Mouse (Mus musculus): ENCODE data around the gene Ptprn. TPM values are rescaled to one million over a fixed set of nuclear protein-coding genes. Genes with fewer than 3 reads are reported as not detected.

The Ptprn gene
- polyA plus RNA-seq (2012; rRNA removed) = 0.14 and 0.23 TPM in 2 replicates

DNA sequence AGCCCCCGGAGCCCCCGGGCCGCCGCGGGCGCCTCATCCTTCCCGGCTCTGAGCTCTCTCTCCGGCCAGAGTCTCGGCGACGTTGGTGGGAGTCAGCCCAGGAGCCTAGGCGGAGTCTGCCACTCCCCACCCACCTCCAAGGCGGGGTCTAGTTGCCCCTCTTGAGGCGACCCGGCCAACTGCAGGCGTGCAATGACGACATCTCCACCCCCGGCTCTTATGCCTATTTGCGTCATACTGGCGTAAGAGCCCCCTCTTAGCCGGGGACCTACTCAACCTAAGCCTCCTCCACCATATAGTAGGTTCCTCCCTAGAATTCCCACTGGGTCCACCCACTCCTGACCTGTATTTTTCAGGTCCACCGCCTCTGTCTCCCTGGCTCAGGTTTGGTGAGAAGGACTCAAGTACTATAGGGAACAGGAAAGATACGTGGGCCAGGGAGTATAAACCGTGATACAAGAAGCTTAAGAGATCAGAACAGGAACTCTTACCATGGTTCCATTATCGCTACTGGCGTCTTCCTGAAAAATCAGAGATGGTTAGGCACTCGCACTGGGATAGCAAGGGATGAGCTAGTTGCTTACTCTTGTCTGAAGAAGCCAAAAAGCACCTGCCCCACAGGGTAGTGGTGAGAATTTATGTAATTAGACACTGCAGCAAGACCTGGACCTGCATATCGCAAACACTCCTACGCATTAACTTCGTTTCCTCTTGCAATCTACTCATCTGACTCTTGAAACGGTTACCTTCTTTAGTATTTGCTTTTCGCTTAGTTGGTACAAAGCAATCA is at the start of gene Ptprn:
Gene Ptprn (minus strand): TSS at position 412 of the 790 bp plus-strand sequence.

DNA sequence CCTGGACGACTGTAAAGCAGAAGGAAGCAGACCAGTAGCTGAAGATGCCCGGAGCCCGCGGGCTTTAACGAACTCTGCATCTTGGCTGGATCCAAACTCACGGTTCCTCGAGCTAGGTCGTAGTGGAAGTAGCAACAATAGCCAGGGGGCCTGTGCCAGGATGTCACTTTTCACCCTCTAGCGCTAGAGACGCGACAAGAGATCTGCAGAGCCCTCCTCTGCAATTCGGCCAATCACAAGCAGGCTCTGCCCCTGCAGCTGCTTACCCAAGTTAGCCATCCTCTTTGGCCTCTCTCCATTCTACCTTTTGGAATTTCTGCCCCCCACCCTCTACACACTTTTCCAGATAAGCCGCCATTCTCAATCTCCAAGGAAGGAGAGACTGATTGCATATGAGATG is 13.9 kb upstream of the Ptprn start, which contains the start of gene Resp18:
Gene Resp18 (minus strand): TSS at position 188 of the 400 bp plus-strand sequence.

GRCm38 (mm10) chr1:75236117-75237050 is 27.9 kb downstream of the Ptprn start, which contains the start of gene Dnajb2:
Gene Dnajb2, plus strand, starts transcription at chr1:75236406.

GRCm38 (mm10) chr1:75231664-75232152 is 32.6 kb downstream of the Ptprn start, which contains the start of gene A630095N17Rik:
Gene A630095N17Rik, minus strand, starts transcription at chr1:75232102.

DNA sequence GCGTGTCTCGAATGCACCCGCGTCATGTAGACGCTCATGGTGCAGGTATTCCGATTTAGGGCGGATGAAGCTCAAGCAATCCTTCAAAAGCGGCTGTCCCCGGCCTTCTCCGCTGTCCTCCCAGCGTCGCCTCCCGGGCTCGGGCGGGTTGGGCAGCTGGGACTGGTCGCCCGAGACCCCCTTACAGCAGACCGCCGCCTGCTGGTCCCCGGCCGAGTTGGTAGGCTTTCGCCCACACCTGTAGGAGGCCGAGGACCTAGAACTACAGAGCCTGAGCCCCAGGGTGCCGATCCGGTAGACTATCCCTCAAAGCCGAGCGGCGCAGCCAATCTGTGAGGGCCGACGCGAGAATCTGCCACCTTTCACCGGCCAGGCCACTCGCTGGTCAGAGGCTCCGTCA is 44.8 kb downstream of the Ptprn start, which contains the start of gene Tuba4a:
Gene Tuba4a (minus strand): TSS at position 335 of the 400 bp plus-strand sequence.

DNA sequence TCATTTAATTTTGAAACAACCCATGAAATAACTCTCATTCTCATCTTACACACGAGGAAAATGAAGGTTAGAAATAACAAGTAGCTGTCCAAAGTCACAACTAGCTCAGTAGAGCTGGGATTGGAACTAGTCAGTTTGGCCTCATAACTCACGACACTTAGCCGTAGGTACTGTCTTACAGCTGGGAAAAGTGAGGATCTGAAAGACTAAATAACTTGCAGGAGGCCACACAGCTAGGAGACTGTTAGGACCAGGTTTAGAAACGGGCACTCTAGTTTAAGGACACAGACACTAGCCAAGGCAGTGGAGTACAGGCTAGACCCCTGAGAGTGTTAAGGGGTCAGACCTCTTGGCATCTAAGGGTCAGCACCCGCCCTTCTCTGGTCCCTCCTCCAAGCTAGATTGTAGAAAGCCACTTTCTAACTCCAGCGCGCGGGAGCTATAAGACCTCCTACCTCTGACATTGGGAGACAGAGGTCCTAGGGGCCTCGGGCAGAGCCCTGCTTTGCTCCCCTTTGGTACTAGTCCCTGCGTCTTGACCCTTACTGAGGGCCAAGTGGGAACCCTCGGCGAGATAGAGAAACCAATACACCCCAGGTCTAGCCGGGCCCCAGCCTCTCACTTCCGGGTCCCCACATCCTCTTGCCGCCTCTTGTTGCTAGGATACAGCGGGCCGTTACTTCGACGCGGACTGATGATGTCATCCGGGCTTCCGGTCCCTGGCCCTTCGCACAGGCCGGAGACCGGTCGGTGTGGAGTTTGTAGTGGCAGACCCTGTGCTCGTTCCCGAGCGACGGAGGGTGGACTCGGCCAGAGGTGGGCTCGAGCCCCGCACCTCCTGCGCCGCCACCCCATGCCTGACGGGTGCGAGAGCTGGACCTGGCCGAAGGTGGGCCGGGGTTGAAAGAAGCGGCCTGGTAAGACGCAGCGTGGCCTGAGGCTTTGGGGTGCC is 53.9 kb downstream of the Ptprn start, which contains the start of the genes Glb1l and Stk16:
Gene Glb1l (minus strand): TSS at position 678 of the 952 bp plus-strand sequence.
Gene Stk16 (plus strand): TSS at position 703 of the 952 bp plus-strand sequence.

Other genes with a start within 250 kb of the Ptprn start
- 1.7 and 1.8 TPM in 2 replicates for gene Nhej1, start 139.3 kb downstream of the Ptprn start, polyA plus RNA-seq (2012; rRNA removed)
- gene Slc23a3, start 130.6 kb downstream of the Ptprn start, polyA plus RNA-seq (2012; rRNA removed) = 0.96 and 1.4 TPM in 2 replicates
- gene Cnppd1, start 121.8 kb downstream of the Ptprn start, polyA plus RNA-seq (2012; rRNA removed) = 30.8 and 36.1 TPM in 2 replicates
- 49.3 and 56.0 TPM in 2 replicates for gene Retreg2, start 121.7 kb downstream of the Ptprn start, polyA plus RNA-seq (2012; rRNA removed)
- 34.6 and 37.6 TPM in 2 replicates for gene Zfand2b, start 95.9 kb downstream of the Ptprn start, polyA plus RNA-seq (2012; rRNA removed)
- 34.5 and 41.1 TPM in 2 replicates for gene Abcb6, start 84.1 kb downstream of the Ptprn start, polyA plus RNA-seq (2012; rRNA removed)
- gene Ankzf1, start 72.4 kb downstream of the Ptprn start, polyA plus RNA-seq (2012; rRNA removed) = 8.0 and 8.3 TPM in 2 replicates
- gene Atg9a, start 72.3 kb downstream of the Ptprn start, polyA plus RNA-seq (2012; rRNA removed) = 15.8 and 16.8 TPM in 2 replicates
- 4.6 and 4.7 TPM in 2 replicates for gene Glb1l, start 53.7 kb downstream of the Ptprn start, polyA plus RNA-seq (2012; rRNA removed)
- gene Stk16, start 53.7 kb downstream of the Ptprn start, polyA plus RNA-seq (2012; rRNA removed) = 81.9 and 89.8 TPM in 2 replicates
- 98.6 and 185 TPM in 2 replicates for gene Tuba4a, start 44.6 kb downstream of the Ptprn start, polyA plus RNA-seq (2012; rRNA removed)
- gene A630095N17Rik, start 32.4 kb downstream of the Ptprn start, polyA plus RNA-seq (2012; rRNA removed) = not detected in 2 replicates
- gene Dnajb2, start 28.1 kb downstream of the Ptprn start, polyA plus RNA-seq (2012; rRNA removed) = 17.4 and 23.0 TPM in 2 replicates
- gene Resp18, start 13.9 kb upstream of the Ptprn start, polyA plus RNA-seq (2012; rRNA removed) = not detected in 2 replicates
- gene Dnpep, start 53.5 kb upstream of the Ptprn start, polyA plus RNA-seq (2012; rRNA removed) = 32.9 and 37.6 TPM in 2 replicates
- 1.1 and 2.3 TPM in 2 replicates for gene Des, start 95.8 kb upstream of the Ptprn start, polyA plus RNA-seq (2012; rRNA removed)
- gene Speg, start 110.8 kb upstream of the Ptprn start, polyA plus RNA-seq (2012; rRNA removed) = 6.7 and 7.5 TPM in 2 replicates
- 31.7 and 35.4 TPM in 2 replicates for gene Gmppa, start 171.4 kb upstream of the Ptprn start, polyA plus RNA-seq (2012; rRNA removed)
- gene Asic4, start 185.9 kb upstream of the Ptprn start, polyA plus RNA-seq (2012; rRNA removed) = 0.03 and 0.06 TPM in 2 replicates
- gene Chpf, start 214.8 kb upstream of the Ptprn start, polyA plus RNA-seq (2012; rRNA removed) = 3.7 and 4.0 TPM in 2 replicates
- 0.09 and 0.12 TPM in 2 replicates for gene Tmem198, start 215.0 kb upstream of the Ptprn start, polyA plus RNA-seq (2012; rRNA removed)
- gene Obsl1, start 241.9 kb upstream of the Ptprn start, polyA plus RNA-seq (2012; rRNA removed) = 8.2 and 10.1 TPM in 2 replicates
- gene Inha, start 242.6 kb upstream of the Ptprn start, polyA plus RNA-seq (2012; rRNA removed) = 1.4 and 1.5 TPM in 2 replicates

Measured in liver, embryonic 14 days (tissue).